In genomic region chr4:56725839-56726238, GRCm38 (mm10) we compare ENCODE assay signal across 11 mouse cellular contexts. TPM values are rescaled to one million over a fixed set of nuclear protein-coding genes. Genes with fewer than 3 reads are reported as not detected.
DNase-seq lines count a peak whose midpoint lies in the region; ATAC-seq and TF ChIP-seq lines count a peak whose summit lies in the region.
"Had no signal": no experiment of that assay in that cellular context is flagged by ENCODE, and none has a peak within 500 bp of the region (broad histone marks: within the 10 kb centered on the region; RNA-seq: fewer than 3 reads in every experiment).

No protein-coding gene starts in this region.

- 58% methylated on average over 8 of the region's 8 CpGs for WGBS in hindbrain, postnatal 0 days
- WGBS in hindbrain, embryonic 10.5 days: 58% methylated on average over 8 of the region's 8 CpGs
- 73% methylated on average over 8 of the region's 8 CpGs for WGBS in thymus, adult 2 months

- no peak overlapping the region for H3K27ac ChIP-seq in hindbrain, postnatal 0 days
- H3K27ac ChIP-seq in hindbrain, embryonic 10.5 days: no peak overlapping the region
- H3K27ac ChIP-seq in thymus, adult 2 months (ENCODE audit: control insufficient read depth, insufficient read depth, low read length): no peak overlapping the region
- H3K27ac ChIP-seq: limb, embryonic 13.5 days; stomach, embryonic 15.5 days had no signal

- 0 out of 2 replicates have a peak, but pooled peaks cover 2% of the 10 kb centered on the region for H3K9me3 ChIP-seq in hindbrain, postnatal 0 days (ENCODE audit: low read length)
- H3K9me3 ChIP-seq in hindbrain, embryonic 10.5 days: peaks cover 3% of the 10 kb centered on the region; the same call in 1 of the 2 replicates
- H3K9me3 ChIP-seq: stomach, embryonic 15.5 days had no signal

- H3K4me1 ChIP-seq in hindbrain, postnatal 0 days (ENCODE audit: insufficient read depth, low read length): no peaks in the 10 kb centered on the region
- no peaks in the 10 kb centered on the region for H3K4me1 ChIP-seq in hindbrain, embryonic 10.5 days (replicated peaks)
- H3K4me1 ChIP-seq in thymus, adult 2 months (replicated peaks; ENCODE audit: control insufficient read depth, insufficient read depth, low read length): no peaks in the 10 kb centered on the region
- H3K4me1 ChIP-seq: limb, embryonic 13.5 days; stomach, embryonic 15.5 days had no signal

- peak; percentile 49 for TF ChIP-seq CTCF in hindbrain, postnatal 0 days (IDR thresholded peaks at IDR 0.05; ENCODE audit: low read depth)
- no peak for TF ChIP-seq CTCF in thymus, adult 2 months (IDR thresholded peaks at IDR 0.05; ENCODE audit: borderline replicate concordance, control insufficient read depth, extremely low read depth, insufficient read depth, low read length, poor library complexity)

- no peak overlapping the region for H3K4me3 ChIP-seq in hindbrain, postnatal 0 days (ENCODE audit: low read length)
- H3K4me3 ChIP-seq in hindbrain, embryonic 10.5 days: no peak overlapping the region
- no peak overlapping the region for H3K4me3 ChIP-seq in thymus, adult 2 months (ENCODE audit: control insufficient read depth, insufficient read depth, low read length)
- H3K4me3 ChIP-seq: limb, embryonic 13.5 days; stomach, embryonic 15.5 days had no signal

- no peaks in the 10 kb centered on the region for H3K27me3 ChIP-seq in hindbrain, postnatal 0 days (ENCODE audit: insufficient read depth, low read length)
- no peaks in the 10 kb centered on the region for H3K27me3 ChIP-seq in hindbrain, embryonic 10.5 days (ENCODE audit: insufficient read depth, poor library complexity, severe bottlenecking)
- no peaks in the 10 kb centered on the region for H3K27me3 ChIP-seq in thymus, adult 2 months (ENCODE audit: control insufficient read depth, insufficient read depth, low read length)
- H3K27me3 ChIP-seq: limb, embryonic 13.5 days; stomach, embryonic 15.5 days had no signal

- peak; percentile 50 for DNase-seq in hindbrain, postnatal 0 days (ENCODE audit: low spot score)
- DNase-seq in hindbrain, embryonic 10.5 days (ENCODE audit: low spot score): no peak
- DNase-seq in thymus, adult 2 months: peak; percentile 33
- no peak for DNase-seq in thymus, adult 18-20 months
- peak; percentile 42 for DNase-seq in embryo, embryonic 11 days
- DNase-seq in urinary bladder, postnatal 10 days (ENCODE audit: low spot score): no peak
- no peak for DNase-seq in layer of hippocampus, adult 18-20 months (ENCODE audit: low spot score in 2 of 2)
- DNase-seq in frontal cortex, postnatal 14 days (ENCODE audit: low spot score in 2 of 2): no peak

- no peak overlapping the region for H3K9ac ChIP-seq in hindbrain, postnatal 0 days (replicated peaks; ENCODE audit: low read length)
- H3K9ac ChIP-seq: limb, embryonic 13.5 days; stomach, embryonic 15.5 days had no signal

- no peak for ATAC-seq in hindbrain, postnatal 0 days

- TF ChIP-seq POLR2A in thymus, adult 2 months (IDR thresholded peaks at IDR 0.05; ENCODE audit: control insufficient read depth, extremely low read depth, insufficient read depth, low read length, poor library complexity): no peak

- H3K4me2 ChIP-seq in hindbrain, postnatal 0 days (ENCODE audit: low read depth, low read length): no peak overlapping the region
- H3K4me2 ChIP-seq: limb, embryonic 13.5 days; stomach, embryonic 15.5 days had no signal

- no peaks in the 10 kb centered on the region for H3K36me3 ChIP-seq in hindbrain, postnatal 0 days (ENCODE audit: insufficient read depth, low read length)
- no peaks in the 10 kb centered on the region for H3K36me3 ChIP-seq in hindbrain, embryonic 10.5 days
- H3K36me3 ChIP-seq in thymus, adult 2 months (ENCODE audit: control insufficient read depth, insufficient read depth, low read length): no peaks in the 10 kb centered on the region
- H3K36me3 ChIP-seq: limb, embryonic 13.5 days; stomach, embryonic 15.5 days had no signal

RNA-seq across cellular contexts. Expression of gene Gm26657, which starts 14.0 kb away (rescaled TPM):
- total RNA-seq in hindbrain, postnatal 0 days (2014; rRNA removed): not detected in 2 replicates
- polyA plus RNA-seq in hindbrain, postnatal 0 days (2015; fragmentation: Nextera tagmentation; extraction: Ambion mirVana): not detected in 2 replicates
- polyA plus RNA-seq in hindbrain, embryonic 10.5 days (2016; fragmentation: Nextera tagmentation; extraction: Ambion mirVana): not detected in 2 replicates
- not detected in 2 replicates for polyA plus RNA-seq in thymus, adult 2 months (2012; rRNA removed)
- total RNA-seq in layer of hippocampus, adult 18-20 months (2021): not detected
- total RNA-seq: heart, postnatal 14 days had no signal
- polyA plus RNA-seq: limb, embryonic 13.5 days; stomach, embryonic 15.5 days had no signal

RNA-seq across cellular contexts. Expression of gene Actl7b, which starts 15.4 kb away (rescaled TPM):
- 0.16 and 0.54 TPM in 2 replicates for total RNA-seq in hindbrain, postnatal 0 days (2014; rRNA removed)
- polyA plus RNA-seq in hindbrain, postnatal 0 days (2015; fragmentation: Nextera tagmentation; extraction: Ambion mirVana): not detected in 2 replicates
- polyA plus RNA-seq in hindbrain, embryonic 10.5 days (2016; fragmentation: Nextera tagmentation; extraction: Ambion mirVana): not detected in 2 replicates
- 0.59 TPM in 1 of 2 replicates, not detected in the other for polyA plus RNA-seq in thymus, adult 2 months (2012; rRNA removed)
- not detected for total RNA-seq in layer of hippocampus, adult 18-20 months (2021)
- polyA plus RNA-seq: limb, embryonic 13.5 days; stomach, embryonic 15.5 days had no signal

RNA-seq across cellular contexts. Expression of gene Actl7a, which starts 17.4 kb away (rescaled TPM):
- not detected in 2 replicates for total RNA-seq in hindbrain, postnatal 0 days (2014; rRNA removed)
- polyA plus RNA-seq in hindbrain, postnatal 0 days (2015; fragmentation: Nextera tagmentation; extraction: Ambion mirVana): not detected in 2 replicates
- not detected in 2 replicates for polyA plus RNA-seq in hindbrain, embryonic 10.5 days (2016; fragmentation: Nextera tagmentation; extraction: Ambion mirVana)
- 0.05 TPM in 1 of 2 replicates, not detected in the other for polyA plus RNA-seq in thymus, adult 2 months (2012; rRNA removed)
- total RNA-seq in layer of hippocampus, adult 18-20 months (2021): not detected
- total RNA-seq: heart, postnatal 14 days had no signal
- polyA plus RNA-seq: limb, embryonic 13.5 days; stomach, embryonic 15.5 days had no signal

Comparison
In these comparisons a context has a peak if more than half of its experiments do, and no peak if none do; other contexts are left out.
1. DNase-seq: peak in hindbrain, postnatal 0 days (single experiment), thymus, adult 2 months (single experiment) and embryo, embryonic 11 days (single experiment); none in hindbrain, embryonic 10.5 days (single experiment), thymus, adult 18-20 months (0 of 2), urinary bladder, postnatal 10 days (single experiment), layer of hippocampus, adult 18-20 months (0 of 2) and frontal cortex, postnatal 14 days (0 of 2).